Mouse (Mus musculus): ENCODE measurements around the gene Arf3. TPM values are rescaled to one million over a fixed set of nuclear protein-coding genes. Genes with fewer than 3 reads are reported as not detected.

Arf3 gene
- polyA plus RNA-seq, 1 experiment from 2014 or later = 32.3 TPM

GRCm38 (mm10) chr15:98699190-98700105 is 63.6 kb downstream of the Arf3 start:
- Histone ChIP-seq H3K27me3 (ENCODE audit: control insufficient read depth, insufficient read depth, low read length) (peaks cover 14% of the 10 kb centered on the region), H3K27ac (ENCODE audit: low read depth, low read length) (no peak overlapping the region), H3K36me3 (ENCODE audit: control insufficient read depth, insufficient read depth, low read length) (no peaks in the 10 kb centered on the region), H3K9me3 (ENCODE audit: control insufficient read depth, low read length) (no peaks in the 10 kb centered on the region), H3K9ac (ENCODE audit: low read depth, low read length) (peak overlapping the region; percentile 41; the same call in 1 of the 2 replicates), H3K4me1 (replicated peaks; ENCODE audit: control insufficient read depth, insufficient read depth, low read length) (no peaks in the 10 kb centered on the region), H3K4me3 (ENCODE audit: low read depth, low read length) (peak overlapping the region; percentile 15), H3K4me2 (replicated peaks; ENCODE audit: low read depth, low read length) (peak overlapping the region; percentile 50)
- peak; percentile 65; the same call in 1 of the 2 replicates for ATAC-seq (ENCODE audit: low FRiP score)
- 7% methylated on average over 40 of the region's 40 CpGs for WGBS
- DNase-seq (ENCODE audit: low spot score) = peak; percentile 93

- H3K27ac ChIP-seq (ENCODE audit: low read depth, low read length) = no peak overlapping the region
- WGBS = 54% methylated on average over 8 of the region's 8 CpGs
- peaks cover 14% of the 10 kb centered on the region for H3K27me3 ChIP-seq (ENCODE audit: control insufficient read depth, insufficient read depth, low read length)
- no peak overlapping the region for H3K4me3 ChIP-seq (ENCODE audit: low read depth, low read length)
- H3K4me2 ChIP-seq (replicated peaks; ENCODE audit: low read depth, low read length) = no peak overlapping the region
- DNase-seq (ENCODE audit: low spot score) = no peak
- H3K4me1 ChIP-seq (replicated peaks; ENCODE audit: control insufficient read depth, insufficient read depth, low read length) = peaks cover 2% of the 10 kb centered on the region
- H3K36me3 ChIP-seq (ENCODE audit: control insufficient read depth, insufficient read depth, low read length) = no peaks in the 10 kb centered on the region
- H3K9ac ChIP-seq (ENCODE audit: low read depth, low read length) = no peak overlapping the region
- H3K9me3 ChIP-seq (ENCODE audit: control insufficient read depth, low read length) = no peaks in the 10 kb centered on the region
- ATAC-seq (ENCODE audit: low FRiP score) = no peak
Observed at GRCm38 (mm10) chr15:98696216-98696615, 66.8 kb downstream of the Arf3 start.

- peaks cover 7% of the 10 kb centered on the region for H3K4me1 ChIP-seq (replicated peaks; ENCODE audit: control insufficient read depth, insufficient read depth, low read length)
- ATAC-seq (ENCODE audit: low FRiP score) (no peak), DNase-seq (ENCODE audit: low spot score) (no peak)
- 61% methylated on average over 9 of the region's 9 CpGs for WGBS
- H3K9ac ChIP-seq (ENCODE audit: low read depth, low read length) = no peak overlapping the region
- no peaks in the 10 kb centered on the region for H3K36me3 ChIP-seq (ENCODE audit: control insufficient read depth, insufficient read depth, low read length)
- peaks cover 9% of the 10 kb centered on the region for H3K27me3 ChIP-seq (ENCODE audit: control insufficient read depth, insufficient read depth, low read length)
- H3K4me2 ChIP-seq (replicated peaks; ENCODE audit: low read depth, low read length) = no peak overlapping the region
- H3K9me3 ChIP-seq (ENCODE audit: control insufficient read depth, low read length) = no peaks in the 10 kb centered on the region
- H3K27ac ChIP-seq (ENCODE audit: low read depth, low read length) = no peak overlapping the region
- no peak overlapping the region for H3K4me3 ChIP-seq (ENCODE audit: low read depth, low read length)
Observed at GRCm38 (mm10) chr15:98695726-98696125, 67.3 kb downstream of the Arf3 start.

- Histone ChIP-seq H3K36me3 (ENCODE audit: control insufficient read depth, insufficient read depth, low read length) (no peaks in the 10 kb centered on the region), H3K9me3 (ENCODE audit: control insufficient read depth, low read length) (no peaks in the 10 kb centered on the region), H3K9ac (ENCODE audit: low read depth, low read length) (no peak overlapping the region), H3K4me1 (replicated peaks; ENCODE audit: control insufficient read depth, insufficient read depth, low read length) (peaks cover 8% of the 10 kb centered on the region), H3K4me2 (replicated peaks; ENCODE audit: low read depth, low read length) (no peak overlapping the region), H3K4me3 (ENCODE audit: low read depth, low read length) (no peak overlapping the region), H3K27me3 (ENCODE audit: control insufficient read depth, insufficient read depth, low read length) (no peaks in the 10 kb centered on the region), H3K27ac (ENCODE audit: low read depth, low read length) (no peak overlapping the region)
- ATAC-seq (ENCODE audit: low FRiP score) (no peak), DNase-seq (ENCODE audit: low spot score) (no peak)
- 46% methylated on average over 11 of the region's 11 CpGs for WGBS
Observed at GRCm38 (mm10) chr15:98692171-98692715, 70.8 kb downstream of the Arf3 start.

GRCm38 (mm10) chr15:98691486-98692147 is 71.4 kb downstream of the Arf3 start:
- Histone ChIP-seq H3K27ac (ENCODE audit: low read depth, low read length) (peak overlapping the region; percentile 30; the same call in 1 of the 2 replicates), H3K4me2 (replicated peaks; ENCODE audit: low read depth, low read length) (no peak overlapping the region; the same call in 1 of the 2 replicates), H3K27me3 (ENCODE audit: control insufficient read depth, insufficient read depth, low read length) (no peaks in the 10 kb centered on the region), H3K36me3 (ENCODE audit: control insufficient read depth, insufficient read depth, low read length) (no peaks in the 10 kb centered on the region), H3K4me1 (replicated peaks; ENCODE audit: control insufficient read depth, insufficient read depth, low read length) (peaks cover 8% of the 10 kb centered on the region), H3K9ac (ENCODE audit: low read depth, low read length) (no peak overlapping the region), H3K4me3 (ENCODE audit: low read depth, low read length) (no peak overlapping the region), H3K9me3 (ENCODE audit: control insufficient read depth, low read length) (no peaks in the 10 kb centered on the region)
- ATAC-seq (ENCODE audit: low FRiP score) (peak; percentile 74), DNase-seq (ENCODE audit: low spot score) (peak; percentile 75)
- 17% methylated on average over 7 of the region's 7 CpGs for WGBS

- Histone ChIP-seq H3K4me1 (replicated peaks; ENCODE audit: control insufficient read depth, insufficient read depth, low read length) (peaks cover 8% of the 10 kb centered on the region), H3K27ac (ENCODE audit: low read depth, low read length) (no peak overlapping the region), H3K4me3 (ENCODE audit: low read depth, low read length) (no peak overlapping the region), H3K9ac (ENCODE audit: low read depth, low read length) (no peak overlapping the region), H3K36me3 (ENCODE audit: control insufficient read depth, insufficient read depth, low read length) (no peaks in the 10 kb centered on the region), H3K9me3 (ENCODE audit: control insufficient read depth, low read length) (no peaks in the 10 kb centered on the region), H3K4me2 (replicated peaks; ENCODE audit: low read depth, low read length) (no peak overlapping the region), H3K27me3 (ENCODE audit: control insufficient read depth, insufficient read depth, low read length) (no peaks in the 10 kb centered on the region)
- WGBS = 75% methylated on average over 2 of the region's 2 CpGs
- DNase-seq (ENCODE audit: low spot score) (no peak), ATAC-seq (ENCODE audit: low FRiP score) (no peak)
Observed at GRCm38 (mm10) chr15:98689682-98690081, 73.3 kb downstream of the Arf3 start.

Other genes starting within 250 kb of the Arf3 start
- 127 and 132 TPM in 2 replicates for gene Kansl2, start 228.9 kb downstream of the Arf3 start, polyA plus RNA-seq (2014; fragmentation: Nextera tagmentation; extraction: Ambion mirVana)
- 63.8 and 67.8 TPM in 2 replicates for gene Ccnt1, start 192.3 kb downstream of the Arf3 start, polyA plus RNA-seq (2014; fragmentation: Nextera tagmentation; extraction: Ambion mirVana)
- not detected in 2 replicates for gene 4930415O20Rik, start 192.2 kb downstream of the Arf3 start, polyA plus RNA-seq (2014; fragmentation: Nextera tagmentation; extraction: Ambion mirVana)
- 12.4 and 17.3 TPM in 2 replicates for gene Adcy6, start 153.1 kb downstream of the Arf3 start, polyA plus RNA-seq (2014; fragmentation: Nextera tagmentation; extraction: Ambion mirVana)
- 41.3 and 42.9 TPM in 2 replicates for gene Cacnb3, start 132.4 kb downstream of the Arf3 start, polyA plus RNA-seq (2014; fragmentation: Nextera tagmentation; extraction: Ambion mirVana)
- 21.7 and 33.0 TPM in 2 replicates for gene Ddx23, start 100.3 kb downstream of the Arf3 start, polyA plus RNA-seq (2014; fragmentation: Nextera tagmentation; extraction: Ambion mirVana)
- gene Rnd1, start 85.8 kb downstream of the Arf3 start, polyA plus RNA-seq (2014; fragmentation: Nextera tagmentation; extraction: Ambion mirVana) = 5.2 and 5.9 TPM in 2 replicates
- gene Ccdc65, start 55.0 kb downstream of the Arf3 start, polyA plus RNA-seq (2014; fragmentation: Nextera tagmentation; extraction: Ambion mirVana) = 2.4 and 3.0 TPM in 2 replicates
- gene Fkbp11, start 35.0 kb downstream of the Arf3 start, polyA plus RNA-seq (2014; fragmentation: Nextera tagmentation; extraction: Ambion mirVana) = 13.0 and 15.5 TPM in 2 replicates
- gene Wnt10b, start 14.9 kb upstream of the Arf3 start, polyA plus RNA-seq (2014; fragmentation: Nextera tagmentation; extraction: Ambion mirVana) = 0.54 and 0.57 TPM in 2 replicates
- gene Wnt1, start 26.6 kb upstream of the Arf3 start, polyA plus RNA-seq (2014; fragmentation: Nextera tagmentation; extraction: Ambion mirVana) = 8.0 and 9.5 TPM in 2 replicates
- gene Ddn, start 46.3 kb upstream of the Arf3 start, polyA plus RNA-seq (2014; fragmentation: Nextera tagmentation; extraction: Ambion mirVana) = 0.35 and 0.60 TPM in 2 replicates
- 65.9 and 70.6 TPM in 2 replicates for gene Prkag1, start 68.3 kb upstream of the Arf3 start, polyA plus RNA-seq (2014; fragmentation: Nextera tagmentation; extraction: Ambion mirVana)
- 13.7 and 20.5 TPM in 2 replicates for gene Kmt2d, start 108.0 kb upstream of the Arf3 start, polyA plus RNA-seq (2014; fragmentation: Nextera tagmentation; extraction: Ambion mirVana)
- gene Rhebl1, start 131.3 kb upstream of the Arf3 start, polyA plus RNA-seq (2014; fragmentation: Nextera tagmentation; extraction: Ambion mirVana) = 13.4 and 17.8 TPM in 2 replicates
- 0.56 and 0.68 TPM in 2 replicates for gene Dhh, start 135.3 kb upstream of the Arf3 start, polyA plus RNA-seq (2014; fragmentation: Nextera tagmentation; extraction: Ambion mirVana)
- gene Lmbr1l, start 155.0 kb upstream of the Arf3 start, polyA plus RNA-seq (2014; fragmentation: Nextera tagmentation; extraction: Ambion mirVana) = 9.4 and 13.4 TPM in 2 replicates
- 1,792 and 1,905 TPM in 2 replicates for gene Tuba1b, start 171.4 kb upstream of the Arf3 start, polyA plus RNA-seq (2014; fragmentation: Nextera tagmentation; extraction: Ambion mirVana)
- not detected in 2 replicates for gene Gm49450, start 190.3 kb upstream of the Arf3 start, polyA plus RNA-seq (2014; fragmentation: Nextera tagmentation; extraction: Ambion mirVana)
- 8,897 and 9,833 TPM in 2 replicates for gene Tuba1a, start 190.5 kb upstream of the Arf3 start, polyA plus RNA-seq (2014; fragmentation: Nextera tagmentation; extraction: Ambion mirVana)